Comparison of ENCODE assay signal across 21 mouse cellular contexts in the genomic region with DNA sequence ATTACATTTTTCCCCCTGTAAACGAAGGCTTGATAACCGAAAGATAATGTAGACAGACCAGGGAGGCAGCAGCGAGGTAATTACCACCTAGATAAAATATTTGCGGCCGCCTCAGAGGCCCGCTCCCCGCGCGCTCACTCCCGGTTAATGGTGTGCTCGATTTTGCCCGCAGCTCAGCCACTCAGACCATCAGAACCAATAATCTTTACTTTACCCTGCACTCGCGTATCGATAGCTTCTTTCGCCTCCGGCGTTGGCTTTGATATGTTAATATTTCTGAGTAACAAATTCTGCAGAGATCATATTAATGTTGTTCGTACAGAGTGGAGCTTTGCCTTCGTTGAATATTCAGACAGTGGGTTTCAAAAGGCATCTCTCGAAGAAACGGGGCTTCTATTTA. TPM values are rescaled to one million over a fixed set of nuclear protein-coding genes. Genes with fewer than 3 reads are reported as not detected.
"Had no signal": no experiment of that assay in that cellular context is flagged by ENCODE, and none has a peak within 500 bp of the region (broad histone marks: within the 10 kb centered on the region; RNA-seq: fewer than 3 reads in every experiment).

No protein-coding gene starts in this region.

- H3K4me1 ChIP-seq: kidney, embryonic 15.5 days; limb, embryonic 15.5 days; liver, embryonic 12.5 days; neural tube, embryonic 13.5 days; stomach, embryonic 15.5 days had no signal

- H3K9me3 ChIP-seq: kidney, embryonic 15.5 days; limb, embryonic 15.5 days; liver, embryonic 12.5 days; neural tube, embryonic 13.5 days; stomach, embryonic 15.5 days had no signal

- DNase-seq: kidney, adult 2 months; kidney, postnatal 14 days; lung, embryonic 14.5 days; lung, postnatal 10 days; retina, postnatal 1 day; right cerebral cortex, postnatal 4 days; spleen, adult 18-20 months; thymus, postnatal 36 days had no signal

- H3K4me3 ChIP-seq: kidney, embryonic 15.5 days; limb, embryonic 15.5 days; liver, embryonic 12.5 days; neural tube, embryonic 13.5 days; stomach, embryonic 15.5 days had no signal

- H3K9ac ChIP-seq: kidney, embryonic 15.5 days; limb, embryonic 15.5 days; liver, embryonic 12.5 days; lung, embryonic 14.5 days; neural tube, embryonic 13.5 days; stomach, embryonic 15.5 days had no signal

- H3K27ac ChIP-seq: kidney, embryonic 15.5 days; limb, embryonic 15.5 days; liver, embryonic 12.5 days; neural tube, embryonic 13.5 days; stomach, embryonic 15.5 days had no signal

- H3K36me3 ChIP-seq: kidney, embryonic 15.5 days; limb, embryonic 15.5 days; liver, embryonic 12.5 days; neural tube, embryonic 13.5 days; stomach, embryonic 15.5 days had no signal

- ATAC-seq: intestine, embryonic 16.5 days; liver, embryonic 12.5 days had no signal

- H3K4me2 ChIP-seq: kidney, embryonic 15.5 days; limb, embryonic 15.5 days; liver, embryonic 12.5 days; lung, embryonic 14.5 days; neural tube, embryonic 13.5 days; stomach, embryonic 15.5 days had no signal

RNA-seq across cellular contexts. Expression of gene Tfap2d, which starts 8.2 kb away (rescaled TPM):
- total RNA-seq: layer of hippocampus, adult 8-10 months; megakaryocyte-erythroid progenitor cell, adult 5-6 weeks had no signal
- polyA plus RNA-seq: intestine, embryonic 16.5 days; kidney, adult 2 months; kidney, embryonic 15.5 days; large intestine, adult 2 months; limb, embryonic 11.5 days; limb, embryonic 15.5 days; liver, embryonic 12.5 days; liver, embryonic 16.5 days; lung, embryonic 14.5 days; neural tube, embryonic 13.5 days; testis, adult 2 months; thymus, postnatal 0 days had no signal
